Mouse (Mus musculus): ENCODE data around the gene Acod1. TPM values are rescaled to one million over a fixed set of nuclear protein-coding genes. Genes with fewer than 3 reads are reported as not detected.
A peak's percentile ranks its signal among the peaks of the same experiment; 100 is the strongest.

Gene Acod1
- polyA plus RNA-seq, 1 experiment from 2014 or later: 0.06 TPM

DNA sequence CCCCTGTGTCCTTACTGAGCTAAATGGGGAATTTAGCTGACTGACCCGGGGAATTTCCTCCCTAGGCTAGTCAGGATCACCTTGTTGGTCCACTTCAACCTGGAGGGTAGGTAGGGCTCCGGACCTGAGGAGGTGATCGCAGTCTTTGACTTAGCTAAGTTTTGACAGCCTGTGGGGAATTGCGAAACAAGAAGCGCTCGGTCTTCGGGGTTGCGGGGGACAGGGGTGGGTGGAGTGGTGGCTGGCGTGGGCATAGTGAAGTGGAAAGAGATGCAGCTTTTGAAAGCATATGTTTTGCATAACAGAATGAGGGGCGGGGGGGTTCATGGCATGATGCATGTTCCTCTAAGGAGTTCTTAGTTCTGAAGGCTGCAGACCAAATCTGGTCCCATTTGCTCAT is 24.0 kb downstream of the Acod1 start:
- no peaks in the 10 kb centered on the region for H3K27me3 ChIP-seq
- ChIA-PET POLR2A (interaction anchor here (0.6 kb wide), 1 partner anchor 911 kb away, joined by 4 read pairs; no protein-coding TSS in a partner anchor), CTCF (interaction anchor here (0.9 to 2.1 kb wide), 3 partner anchors 23 to 199 kb away, joined by 3 to 5 read pairs (median 3); no protein-coding TSS in a partner anchor)
- TF ChIP-seq CTCF (IDR thresholded peaks at IDR 0.05): no peak
- ATAC-seq (peak; percentile 3), DNase-seq (ENCODE audit: low read depth, low spot score) (no peak)
- in situ Hi-C loops (cut with MboI; ENCODE audit: low pct_unique_long_range_greater_than_20kb): no loop called here

DNA sequence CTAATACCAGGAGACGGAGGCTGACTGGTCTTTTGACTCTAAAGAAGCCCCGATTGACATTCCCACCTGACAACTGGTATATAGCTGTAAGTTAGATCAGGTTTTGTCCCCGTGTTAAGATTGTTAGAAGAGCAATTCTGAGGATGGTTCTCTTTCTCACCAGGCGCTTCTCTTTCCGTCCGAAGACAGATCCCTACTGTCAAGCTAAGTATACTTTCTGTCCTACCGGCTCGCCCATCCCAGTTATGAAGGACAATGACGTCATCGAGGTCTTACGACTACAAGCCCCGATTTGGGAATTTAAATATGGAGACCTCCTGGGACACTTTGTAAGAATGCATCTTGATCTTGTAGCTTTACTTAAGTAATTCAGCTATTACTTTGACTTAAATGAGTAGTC is 24.7 kb downstream of the Acod1 start:
- TF ChIP-seq CTCF (IDR thresholded peaks at IDR 0.05): no peak
- DNase-seq (ENCODE audit: low read depth, low spot score): no peak
- ChIA-PET POLR2A (interaction anchor here (2.2 kb wide), 1 partner anchor 10 kb away, joined by 7 read pairs; no protein-coding TSS in a partner anchor), CTCF (interaction anchor here (0.9 to 1.3 kb wide), 3 partner anchors 13 to 198 kb away, joined by 3 to 4 read pairs (median 3); no protein-coding TSS in a partner anchor)
- in situ Hi-C loops (cut with MboI; ENCODE audit: low pct_unique_long_range_greater_than_20kb): no loop called here
- ATAC-seq: no peak
- no peaks in the 10 kb centered on the region for H3K27me3 ChIP-seq

DNA sequence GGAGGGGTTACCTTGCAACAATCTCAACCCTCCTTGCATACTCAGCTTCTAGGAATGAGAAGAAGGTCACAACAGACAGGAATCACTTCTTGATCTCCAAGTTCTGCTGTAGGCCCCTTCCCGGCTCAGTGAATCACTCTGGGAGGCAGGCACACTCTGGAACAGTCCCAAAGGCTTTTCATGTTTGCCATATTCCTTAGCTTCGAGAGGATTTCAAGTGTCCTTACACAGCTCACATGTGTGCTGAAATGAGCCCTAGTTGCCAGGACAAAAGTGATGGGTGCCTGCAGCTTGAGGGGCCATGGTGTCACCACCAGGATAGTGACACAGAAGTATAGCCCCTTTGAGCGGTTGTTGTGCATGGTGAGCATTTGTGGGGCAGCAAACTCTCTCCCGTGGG is 26.0 kb downstream of the Acod1 start:
- H3K27me3 ChIP-seq: no peaks in the 10 kb centered on the region
- POLR2A ChIA-PET: interaction anchor here (2.2 kb wide), 1 partner anchor 9 kb away, joined by 7 read pairs; no protein-coding TSS in a partner anchor
- in situ Hi-C loops (cut with MboI; ENCODE audit: low pct_unique_long_range_greater_than_20kb): no loop called here
- DNase-seq (ENCODE audit: low read depth, low spot score) (no peak), ATAC-seq (no peak)
- no peak for TF ChIP-seq CTCF (IDR thresholded peaks at IDR 0.05)
- CTCF ChIA-PET: no interaction called here

DNA sequence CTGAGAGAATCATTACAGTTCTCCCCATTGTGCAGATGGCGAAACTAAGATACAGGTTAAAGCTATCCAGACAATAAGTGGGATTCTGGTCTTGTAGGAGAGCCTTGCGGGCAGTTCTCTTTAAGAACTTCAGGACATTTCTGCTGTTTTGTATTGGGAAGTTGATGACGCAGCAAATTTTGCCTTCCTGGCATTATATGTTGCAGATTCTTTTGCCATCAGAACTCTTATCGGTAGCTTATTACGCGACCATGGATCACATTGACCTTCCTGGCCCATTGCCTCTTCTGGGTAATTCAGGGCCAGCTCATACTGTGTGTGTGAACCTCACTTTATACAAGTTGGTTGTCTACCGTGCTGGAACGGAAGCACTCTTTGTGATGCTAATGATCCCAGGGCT is 27.0 kb downstream of the Acod1 start:
- TF ChIP-seq CTCF (IDR thresholded peaks at IDR 0.05): no peak
- ChIA-PET CTCF (no interaction called here), POLR2A (no interaction called here)
- ATAC-seq (no peak), DNase-seq (ENCODE audit: low read depth, low spot score) (no peak)
- no peaks in the 10 kb centered on the region for H3K27me3 ChIP-seq
- in situ Hi-C loops (cut with MboI; ENCODE audit: low pct_unique_long_range_greater_than_20kb): no loop called here

DNA sequence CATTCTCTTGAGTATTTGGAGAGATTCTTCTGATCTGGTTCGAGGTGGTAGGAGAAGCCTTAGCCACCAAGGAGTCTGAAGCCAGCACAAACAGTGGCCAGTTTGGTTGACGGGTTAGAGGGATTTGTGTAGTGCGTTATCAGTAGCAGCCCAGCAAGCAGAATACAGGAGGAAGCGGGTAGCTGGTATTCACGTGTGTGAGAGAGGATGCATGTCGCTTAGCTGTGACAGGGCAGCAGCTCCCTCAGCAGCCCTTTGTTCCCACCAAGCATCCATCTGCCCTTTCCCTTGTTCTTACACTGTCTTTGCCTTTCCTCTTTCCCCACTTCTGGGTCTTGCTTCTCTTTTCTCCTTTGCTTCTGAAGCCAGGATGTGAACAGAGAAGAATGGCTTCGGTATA is 28.4 kb downstream of the Acod1 start:
- CTCF ChIA-PET: interaction anchor here (1.4 kb wide), 1 partner anchor 10 kb away, joined by 3 read pairs; no protein-coding TSS in a partner anchor
- no peak for ATAC-seq
- DNase-seq (ENCODE audit: low read depth, low spot score): no peak
- POLR2A ChIA-PET: no interaction called here
- TF ChIP-seq CTCF (IDR thresholded peaks at IDR 0.05): no peak
- no peaks in the 10 kb centered on the region for H3K27me3 ChIP-seq
- in situ Hi-C loops (cut with MboI; ENCODE audit: low pct_unique_long_range_greater_than_20kb): loop anchor here (25.0 kb wide), 1 partner anchor 437 kb away; the partner anchor contains the start of gene Scel

DNA sequence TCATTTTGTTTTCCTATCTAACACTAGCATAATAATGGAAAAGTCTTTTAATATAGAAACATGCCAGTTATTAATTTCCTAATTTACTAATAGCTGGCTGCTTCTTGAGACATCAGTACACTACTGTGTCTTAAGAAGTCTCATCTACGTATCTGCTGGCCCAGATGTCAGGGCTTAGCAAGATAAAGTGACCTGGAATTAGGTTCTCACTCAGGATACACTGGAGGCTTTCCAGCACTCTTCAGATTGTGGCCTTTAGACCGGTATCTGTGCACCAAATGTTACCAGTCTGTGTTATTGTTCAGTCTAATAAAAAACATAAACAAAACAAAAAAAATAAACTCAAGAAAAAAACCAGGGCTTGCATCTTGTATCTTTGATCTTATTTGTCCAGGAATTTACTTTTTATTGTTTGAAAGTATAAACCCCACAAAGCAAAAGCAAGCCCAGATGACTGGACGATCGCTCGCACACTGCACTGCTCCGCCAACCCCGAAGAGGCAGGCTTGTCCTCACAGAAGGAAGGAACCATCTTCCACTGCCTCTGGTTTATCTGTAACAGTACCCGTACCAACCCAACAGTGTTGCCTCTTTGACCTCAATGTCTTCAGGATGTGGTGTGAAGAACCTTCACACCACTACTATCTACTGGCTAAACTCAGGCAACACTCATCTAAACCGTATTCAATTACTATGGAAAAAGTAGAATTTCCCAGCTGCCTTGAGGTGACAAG is 30.7 kb downstream of the Acod1 start:
- ATAC-seq (no peak), DNase-seq (ENCODE audit: low read depth, low spot score) (no peak)
- ChIA-PET CTCF (no interaction called here), POLR2A (no interaction called here)
- in situ Hi-C loops (cut with MboI; ENCODE audit: low pct_unique_long_range_greater_than_20kb): loop anchor here (25.0 kb wide), 1 partner anchor 435 kb away; the partner anchor contains the start of gene Scel
- peaks cover 9% of the 10 kb centered on the region for H3K27me3 ChIP-seq
- TF ChIP-seq CTCF (IDR thresholded peaks at IDR 0.05): no peak

DNA sequence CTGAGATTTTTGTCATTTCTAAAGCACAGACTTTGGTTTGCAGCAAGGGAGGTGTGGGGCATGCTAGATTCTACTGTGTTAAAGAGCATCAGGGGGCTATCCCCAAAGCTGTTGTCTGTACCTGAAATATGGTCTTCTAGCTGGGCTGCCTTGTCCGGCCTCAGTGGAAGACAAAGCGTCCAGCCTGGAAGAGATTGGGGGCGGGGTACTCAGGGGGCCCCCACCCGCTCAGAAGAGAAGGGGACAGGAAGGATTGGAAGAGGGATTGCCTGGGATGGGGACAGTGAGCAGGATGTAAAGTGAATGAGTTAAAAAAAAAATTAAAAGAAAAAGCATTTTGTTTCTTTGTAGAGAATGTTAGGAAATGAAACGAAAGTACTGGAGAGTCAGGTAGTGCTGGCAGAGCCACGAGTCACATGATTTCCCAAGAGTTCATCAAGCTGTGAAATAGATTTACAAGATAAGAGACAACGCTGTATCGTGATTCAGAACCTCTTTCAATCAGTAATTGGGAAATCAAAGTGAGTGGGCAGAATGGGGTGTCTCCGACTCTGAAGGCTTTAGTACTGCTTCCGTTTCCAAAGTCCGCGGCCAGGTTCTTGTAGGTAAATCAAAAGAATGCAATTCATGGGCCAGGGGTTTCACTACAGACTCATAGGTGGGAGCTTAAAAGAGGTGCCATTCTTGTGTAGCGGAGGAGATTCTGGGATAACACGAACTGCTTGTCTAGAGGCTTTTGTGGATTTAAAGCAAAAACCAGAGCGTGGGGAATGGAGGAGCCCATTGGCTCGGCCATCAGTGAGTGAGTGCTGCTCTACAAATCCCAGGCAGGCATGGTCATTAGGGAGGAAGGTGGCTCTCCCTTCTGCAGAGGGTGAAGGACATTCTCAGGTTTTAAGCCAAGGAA is 31.5 kb downstream of the Acod1 start:
- ATAC-seq (no peak), DNase-seq (ENCODE audit: low read depth, low spot score) (no peak)
- peaks cover 17% of the 10 kb centered on the region for H3K27me3 ChIP-seq
- ChIA-PET POLR2A (no interaction called here), CTCF (interaction anchor here (1.5 to 3.0 kb wide), 3 partner anchors 9 to 15 kb away, joined by 3 to 13 read pairs (median 3); partner anchors contain the start of gene Cln5)
- in situ Hi-C loops (cut with MboI; ENCODE audit: low pct_unique_long_range_greater_than_20kb): loop anchor here (25.0 kb wide), 1 partner anchor 434 kb away; the partner anchor contains the start of gene Scel
- no peak for TF ChIP-seq CTCF (IDR thresholded peaks at IDR 0.05)

DNA sequence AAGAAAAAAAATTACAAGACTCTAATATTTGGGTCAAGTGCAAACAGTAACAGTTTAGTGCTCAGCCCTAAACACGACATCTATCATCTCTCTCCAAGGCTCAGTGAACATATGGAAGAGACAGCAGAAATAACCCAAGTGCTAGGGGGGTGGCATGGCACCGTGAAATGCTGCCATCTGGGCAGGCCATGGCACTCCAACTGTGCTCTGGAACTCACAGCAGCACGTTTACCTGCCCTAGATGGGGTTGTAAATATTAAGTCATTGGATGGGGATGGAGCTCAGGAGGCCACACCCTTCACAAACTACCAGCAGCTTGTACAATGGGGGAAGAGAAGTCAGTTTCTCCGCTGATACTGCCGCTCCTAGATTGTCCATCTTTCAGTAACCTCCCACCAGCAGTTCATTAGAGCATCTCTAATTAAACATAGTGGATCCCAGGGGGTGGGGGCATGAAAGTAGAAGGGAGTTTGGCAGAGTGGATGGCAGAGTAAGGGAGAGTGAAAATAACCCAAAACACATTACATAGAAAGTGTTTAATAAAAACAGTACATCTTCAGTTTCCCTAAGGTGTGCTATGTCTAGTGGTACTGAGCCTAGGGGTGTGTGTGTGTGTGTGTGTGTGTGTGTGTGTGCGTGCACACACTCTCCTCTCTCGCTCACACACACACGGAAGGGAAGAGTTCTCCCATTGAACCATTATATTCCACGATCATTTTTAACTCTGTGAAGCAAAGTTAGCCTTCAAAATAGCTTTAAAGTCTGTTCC is 32.6 kb downstream of the Acod1 start:
- DNase-seq (ENCODE audit: low read depth, low spot score) (no peak), ATAC-seq (no peak)
- ChIA-PET CTCF (interaction anchor here (1.5 to 3.0 kb wide), 3 partner anchors 9 to 14 kb away, joined by 3 to 13 read pairs (median 3); partner anchors contain the start of gene Cln5), POLR2A (no interaction called here)
- in situ Hi-C loops (cut with MboI; ENCODE audit: low pct_unique_long_range_greater_than_20kb): loop anchor here (25.0 kb wide), 1 partner anchor 433 kb away; the partner anchor contains the start of gene Scel
- peaks cover 17% of the 10 kb centered on the region for H3K27me3 ChIP-seq
- no peak for TF ChIP-seq CTCF (IDR thresholded peaks at IDR 0.05)

DNA sequence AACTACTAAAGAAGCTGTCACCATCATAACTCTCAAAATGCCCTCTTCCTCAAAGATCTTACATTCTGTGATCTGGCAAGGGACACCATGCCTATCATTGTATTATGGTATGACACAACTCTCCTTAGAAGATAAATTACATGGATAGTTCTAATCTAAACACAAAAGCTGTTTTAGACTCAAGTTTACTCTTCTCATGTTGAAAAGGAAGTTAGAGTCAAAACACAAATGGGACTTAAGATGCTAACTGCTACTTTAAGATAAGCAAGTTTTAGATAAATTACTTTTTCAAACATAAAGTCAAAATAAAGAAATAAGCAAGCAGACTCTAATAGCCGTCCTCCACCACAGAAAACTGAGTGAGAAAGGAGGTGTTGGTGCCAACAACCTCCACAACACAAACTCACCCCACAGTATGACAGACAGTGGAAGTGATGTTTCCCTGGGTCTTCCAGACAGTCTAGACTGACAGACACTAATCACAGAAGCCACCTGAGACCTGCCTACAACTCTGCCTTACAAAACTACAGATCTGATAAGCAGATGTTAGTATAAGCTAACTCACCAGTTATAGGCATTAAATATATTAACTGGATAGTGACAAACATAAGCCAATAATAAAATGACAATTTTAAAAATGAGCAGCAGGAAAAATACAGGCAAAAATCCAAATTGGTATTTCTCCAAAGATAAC is 39.2 kb downstream of the Acod1 start:
- ChIA-PET CTCF (interaction anchor here (1.2 kb wide), 1 partner anchor 21 kb away, joined by 5 read pairs; no protein-coding TSS in a partner anchor), POLR2A (no interaction called here)
- in situ Hi-C loops (cut with MboI; ENCODE audit: low pct_unique_long_range_greater_than_20kb): loop anchor here (25.0 kb wide), 1 partner anchor 426 kb away; the partner anchor contains the start of gene Scel
- no peak for ATAC-seq
- no peak for TF ChIP-seq CTCF (IDR thresholded peaks at IDR 0.05)
- DNase-seq (ENCODE audit: low read depth, low spot score): no peak
- H3K27me3 ChIP-seq: peaks cover 17% of the 10 kb centered on the region

Measured in Patski (cell line).